Mouse (Mus musculus) small intestine, adult 2 months (tissue): Measurements from ENCODE around the gene Gp9. TPM values are rescaled to one million over a fixed set of nuclear protein-coding genes. Genes with fewer than 3 reads are reported as not detected.

Source experiments
- H3K27ac ChIP-seq: fragments of 200-500 bp; 2 replicates; pipeline ENCODE4 v1.5.1; 2012; ENCODE audit warnings: low read depth, low read length, control low read depth, inconsistent platforms; ENCODE audit not compliant: insufficient read depth
- H3K27me3 ChIP-seq: fragments of 200-500 bp; 2 replicates; pipeline ENCODE4 v1.6.1; 2012; ENCODE audit warnings: mild to moderate bottlenecking, moderate library complexity, low read length, inconsistent platforms; ENCODE audit not compliant: control insufficient read depth, insufficient read depth
- H3K36me3 ChIP-seq: fragments of 200-500 bp; 2 replicates; pipeline ENCODE4 v1.6.1; 2012; ENCODE audit warnings: mild to moderate bottlenecking, low read length, control low read depth, inconsistent platforms; ENCODE audit not compliant: control insufficient read depth, insufficient read depth
- H3K4me1 ChIP-seq: fragments of 200-500 bp; 2 replicates; pipeline ENCODE4 v1.6.1; 2012; ENCODE audit warnings: low read length, inconsistent platforms, mixed read lengths; ENCODE audit not compliant: control insufficient read depth, insufficient read depth, insufficient read length
- H3K4me3 ChIP-seq: fragments of 200-500 bp; 2 replicates; pipeline ENCODE4 v1.5.1; 2012; ENCODE audit warnings: low read depth, mild to moderate bottlenecking, control low read depth, inconsistent platforms, low read length, moderate library complexity
- CTCF ChIP-seq: fragments of 200-500 bp; IDR thresholded peaks from 2 replicates; pipeline ENCODE4 v1.5.1; 2012; ENCODE audit warnings: low read depth, mild to moderate bottlenecking, control low read depth, inconsistent platforms, low read length, moderate library complexity, mixed read lengths; ENCODE audit not compliant: insufficient replicate concordance, insufficient read length; ENCODE audit errors: extremely low read depth
- POLR2A ChIP-seq: fragments of 200-500 bp; IDR thresholded peaks from 2 replicates; pipeline ENCODE4 v1.6.1; 2012; ENCODE audit warnings: low read depth, mild to moderate bottlenecking, control low read depth, inconsistent platforms, low read length, moderate library complexity
- WGBS: fragments of 180-500 bp; shearing (Covaris S2); methylation state at CpG from one replicate; pipeline ENCODE4 v1.1.7; 2018; 5-methylcytosine and 5-hydroxymethylcytosine counted together
- polyA plus RNA-seq: library from polyadenylated mRNA; depleted of rRNA; stranded (reverse); fragments of >200 nt; gene quantifications from 2 replicates; pipeline ENCODE4 v1.2.3, GENCODE M21; 2012; rRNA removed

Gp9 gene
- 1.7 TPM in 1 of 2 replicates, not detected in the other for polyA plus RNA-seq

DNA sequence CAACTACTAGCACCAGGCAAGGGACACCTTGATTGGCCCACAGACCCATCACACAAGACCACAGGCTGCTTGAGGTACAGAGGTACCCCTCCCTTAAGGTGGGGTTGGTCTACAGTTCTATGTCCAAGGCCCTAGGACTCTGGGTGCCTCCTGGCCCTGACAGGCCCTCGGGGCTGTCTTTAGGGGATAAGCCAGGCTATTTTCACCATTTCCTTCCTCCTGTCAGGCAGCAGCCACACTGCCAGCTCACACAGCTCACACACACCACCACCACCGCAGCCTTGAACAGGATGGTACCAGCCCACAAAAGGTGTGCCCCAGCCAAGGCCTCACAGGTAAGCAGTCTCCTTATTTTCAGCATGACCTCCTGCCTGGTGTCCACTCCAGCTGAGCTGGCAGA lies at the start of gene Gp9:
Gp9 (plus strand) TSS at position 231 of the 400 bp plus-strand sequence.
- Histone ChIP-seq H3K27ac (no peak within 1 kb of the TSS), H3K27me3 (no peaks in the 10 kb centered on the region), H3K36me3 (no peaks in the 10 kb centered on the region), H3K4me3 (no peak within 1 kb of the TSS), H3K4me1 (peaks cover 14% of the 10 kb centered on the region)
- TF ChIP-seq POLR2A (no peak), CTCF (no peak)
- WGBS: 43% methylated on average over 2 of the region's 2 CpGs

- Histone ChIP-seq H3K27ac (no peak overlapping the region), H3K36me3 (no peaks in the 10 kb centered on the region), H3K4me1 (peaks cover 6% of the 10 kb centered on the region; the same call in 1 of the 2 replicates), H3K4me3 (no peak overlapping the region), H3K27me3 (peaks cover 33% of the 10 kb centered on the region)
- WGBS: 67% methylated on average over 3 of the region's 3 CpGs
- no peak for TF ChIP-seq POLR2A
- TF ChIP-seq CTCF: no peak
Observed at GRCm38 (mm10) chr6:87728102-87728501, 49.8 kb upstream of the Gp9 start.

DNA sequence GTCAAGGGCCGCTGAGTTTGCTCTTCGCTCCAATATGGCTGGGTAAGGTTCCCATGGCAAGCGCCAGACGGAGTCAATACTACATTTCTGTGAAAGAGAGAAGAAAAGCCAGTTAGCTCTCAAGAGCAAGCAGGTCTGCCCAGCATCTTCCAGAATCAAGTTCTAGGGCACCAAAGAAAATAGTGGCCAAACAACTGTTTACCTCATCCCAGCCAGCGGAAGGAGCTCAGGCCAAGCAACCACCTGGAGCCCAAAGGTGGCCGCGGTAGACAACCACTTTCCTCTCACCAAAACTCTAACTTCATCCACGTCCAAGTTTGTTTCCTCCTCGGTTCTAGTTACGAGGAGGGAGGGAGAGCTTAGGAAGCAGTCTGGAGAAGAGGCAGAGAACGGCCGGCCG lies 47.7 kb upstream of the Gp9 start:
- no peak overlapping the region for H3K27ac ChIP-seq
- WGBS: 20% methylated on average over 13 of the region's 13 CpGs
- no peak for TF ChIP-seq POLR2A
- TF ChIP-seq CTCF: no peak
- peaks cover 37% of the 10 kb centered on the region for H3K27me3 ChIP-seq
- H3K36me3 ChIP-seq: no peaks in the 10 kb centered on the region
- H3K4me1 ChIP-seq: peaks cover 4% of the 10 kb centered on the region; the same call in 1 of the 2 replicates
- H3K4me3 ChIP-seq: peak overlapping the region; percentile 59; the same call in 1 of the 2 replicates

- H3K27ac ChIP-seq: peak within 1 kb of the TSS; percentile 53
- peaks cover 37% of the 10 kb centered on the region for H3K27me3 ChIP-seq
- TF ChIP-seq CTCF: no peak
- no peak for TF ChIP-seq POLR2A
- peak within 1 kb of the TSS; percentile 59 for H3K4me3 ChIP-seq
- peaks cover 4% of the 10 kb centered on the region; the same call in 1 of the 2 replicates for H3K4me1 ChIP-seq
- WGBS: under 1% methylated on average over 90 of the region's 90 CpGs
- H3K36me3 ChIP-seq: no peaks in the 10 kb centered on the region
Observed at GRCm38 (mm10) chr6:87730591-87731462, 47.0 kb upstream of the Gp9 start, which contains the start of gene Efcc1. TSS of gene Efcc1 (plus strand) at chr6:87730869.

DNA sequence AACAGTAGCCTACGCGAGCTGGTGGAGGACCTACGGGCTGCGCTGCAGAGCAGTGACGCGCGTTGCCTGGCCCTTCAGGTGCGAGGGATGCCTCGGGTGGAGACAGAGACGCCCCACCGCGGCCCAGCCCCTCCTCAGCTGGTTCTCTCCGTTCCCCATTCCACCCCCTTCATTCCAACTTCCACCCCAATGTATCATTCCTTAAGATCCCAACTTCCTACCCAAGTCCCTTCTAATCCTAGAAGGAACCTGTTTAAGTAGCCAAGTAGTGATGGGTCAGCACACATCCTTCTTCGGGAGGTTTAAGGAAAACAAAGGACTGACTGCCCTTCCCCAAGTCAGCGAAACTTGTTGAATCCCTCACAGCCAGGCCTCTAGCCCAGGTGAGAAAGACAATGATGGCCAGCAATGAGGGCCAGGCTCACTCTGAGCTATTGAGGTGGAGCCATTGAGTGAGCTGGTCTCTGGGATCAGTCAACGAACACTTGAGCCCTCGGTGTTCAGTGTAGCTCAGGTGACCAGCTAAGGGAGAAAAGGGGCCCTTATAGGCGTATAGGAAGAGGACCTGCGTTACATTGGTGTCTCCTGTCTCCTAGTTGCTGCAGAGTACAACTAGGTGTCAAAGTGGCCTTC lies 46.3 kb upstream of the Gp9 start:
- Histone ChIP-seq H3K4me1 (peaks cover 4% of the 10 kb centered on the region; the same call in 1 of the 2 replicates), H3K27me3 (peaks cover 37% of the 10 kb centered on the region), H3K27ac (peak overlapping the region; percentile 53; the same call in 1 of the 2 replicates), H3K4me3 (peak overlapping the region; percentile 59), H3K36me3 (no peaks in the 10 kb centered on the region)
- TF ChIP-seq POLR2A (no peak), CTCF (no peak)
- 6% methylated on average over 19 of the region's 19 CpGs for WGBS

GRCm38 (mm10) chr6:87732151-87733011 lies 45.5 kb upstream of the Gp9 start:
- peak overlapping the region; percentile 59 for H3K4me3 ChIP-seq

More at GRCm38 (mm10) chr6:87732151-87733011, 45.5 kb upstream of the Gp9 start:
- Histone ChIP-seq H3K36me3 (no peaks in the 10 kb centered on the region), H3K4me1 (peaks cover 4% of the 10 kb centered on the region; the same call in 1 of the 2 replicates), H3K27me3 (peaks cover 37% of the 10 kb centered on the region), H3K27ac (no peak overlapping the region)
- 6% methylated on average over 49 of the region's 53 CpGs for WGBS
- TF ChIP-seq CTCF (no peak), POLR2A (no peak)
